Mouse (Mus musculus) liver, embryonic 16.5 days (tissue): Measurements from ENCODE around the gene Frmd8. TPM values are rescaled to one million over a fixed set of nuclear protein-coding genes. Genes with fewer than 3 reads are reported as not detected.

ENCODE experiments used
- ATAC-seq: fragments of 200-750 bp; cut with Nextera tagmentation; 2 replicates; pipeline ENCODE4 v1.8.0; 2017; ENCODE audit warnings: low read depth, mild to moderate bottlenecking, moderate number of reproducible peaks, moderate library complexity
- H3K27ac ChIP-seq: fragments of 300-500 bp; sonication (generic); 2 replicates; pipeline ENCODE4 v1.5.1; 2014; ENCODE audit warnings: mild to moderate bottlenecking, low read length
- H3K27me3 ChIP-seq: fragments of 300-500 bp; sonication (generic); 2 replicates; pipeline ENCODE4 v1.6.1; 2014; ENCODE audit warnings: low read depth, low read length, mixed read lengths; ENCODE audit not compliant: control insufficient read depth, insufficient read depth
- H3K36me3 ChIP-seq: fragments of 300-500 bp; sonication (generic); 2 replicates; pipeline ENCODE4 v1.6.1; 2014; ENCODE audit warnings: mild to moderate bottlenecking; ENCODE audit not compliant: control insufficient read depth, insufficient read depth
- H3K4me1 ChIP-seq: fragments of 300-500 bp; sonication (generic); 2 replicates; pipeline ENCODE4 v1.6.1; 2014; ENCODE audit warnings: low read depth, low read length, mixed read lengths; ENCODE audit not compliant: control insufficient read depth
- H3K4me2 ChIP-seq: fragments of 300-500 bp; sonication (generic); 2 replicates; pipeline ENCODE4 v1.6.1; 2014; ENCODE audit warnings: low read depth, low read length, mixed read lengths
- H3K4me3 ChIP-seq: fragments of 300-500 bp; sonication (generic); 2 replicates; pipeline ENCODE4 v1.5.1; 2014; ENCODE audit warnings: low read depth, mild to moderate bottlenecking, low read length
- H3K9ac ChIP-seq: fragments of 300-500 bp; sonication (generic); 2 replicates; pipeline ENCODE4 v1.6.1; 2014; ENCODE audit warnings: low read depth, low read length
- H3K9me3 ChIP-seq: fragments of 300-500 bp; sonication (generic); replicated peaks from 2 replicates; pipeline ENCODE4 v1.6.1; 2016; ENCODE audit warnings: low read length; ENCODE audit not compliant: control insufficient read depth
- WGBS: fragments of 180-500 bp; shearing (Covaris S2); extraction: QIAGEN DNeasy Blood & Tissue Kit; methylation state at CpG from one replicate; pipeline ENCODE4 v1.1.7; 2014; ENCODE audit not compliant: insufficient replicate concordance; 5-methylcytosine and 5-hydroxymethylcytosine counted together
- polyA plus RNA-seq: library from polyadenylated mRNA; unstranded; fragments of >200 nt; fragmentation: Nextera tagmentation; extraction: Ambion mirVana; gene quantifications from 2 replicates; pipeline ENCODE4 v1.2.1, GENCODE M21; 2015

The Frmd8 gene
- polyA plus RNA-seq, 1 experiment from 2014 or later: 13.9 TPM

DNA sequence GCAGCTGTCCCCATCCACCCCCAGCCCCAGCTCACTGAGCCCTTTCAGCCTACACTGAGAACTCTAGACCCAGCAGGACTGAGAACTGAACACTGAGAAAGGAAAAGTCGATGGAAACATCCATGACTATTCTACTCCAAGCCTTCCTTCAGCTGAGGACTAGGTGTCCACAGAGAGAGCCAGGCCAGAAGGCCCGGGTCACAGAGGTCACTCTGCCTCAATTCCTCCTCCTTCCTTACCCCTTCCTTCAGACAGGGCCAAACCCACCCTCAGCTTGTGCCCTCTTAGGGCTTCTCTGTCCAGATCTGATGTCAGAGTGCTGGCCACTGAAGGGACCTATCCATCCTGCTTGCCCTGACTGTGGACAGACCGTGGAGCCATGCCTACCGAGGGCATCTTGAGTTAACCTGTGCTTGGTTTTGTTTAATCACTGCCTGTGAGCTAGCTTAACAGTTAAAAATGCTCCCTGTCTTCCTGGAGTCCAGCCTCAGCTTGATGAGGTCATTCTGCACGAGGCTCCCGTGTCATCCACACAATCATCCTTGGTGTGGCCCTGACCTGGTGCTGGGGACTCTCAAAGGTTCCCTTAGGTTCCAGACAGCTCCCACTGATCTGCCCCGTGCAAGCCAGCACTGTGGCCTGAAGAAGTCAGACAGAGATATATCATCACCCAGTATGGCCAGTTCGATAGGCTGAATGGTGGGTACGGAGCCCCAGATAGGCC lies 64.1 kb downstream of the Frmd8 start:
- H3K4me2 ChIP-seq: no peak overlapping the region
- no peak for ATAC-seq
- no peak overlapping the region for H3K4me3 ChIP-seq
- peaks cover 30% of the 10 kb centered on the region for H3K4me1 ChIP-seq
- no peaks in the 10 kb centered on the region for H3K27me3 ChIP-seq
- no peaks in the 10 kb centered on the region for H3K9me3 ChIP-seq
- H3K36me3 ChIP-seq: no peaks in the 10 kb centered on the region
- 61% methylated on average over 9 of the region's 9 CpGs for WGBS
- H3K27ac ChIP-seq: peak overlapping the region; percentile 27; the same call in 1 of the 2 replicates
- H3K9ac ChIP-seq: no peak overlapping the region

- no peak overlapping the region for H3K4me3 ChIP-seq
- no peaks in the 10 kb centered on the region for H3K9me3 ChIP-seq
- H3K36me3 ChIP-seq: no peaks in the 10 kb centered on the region
- no peak overlapping the region for H3K9ac ChIP-seq
- WGBS: 53% methylated on average over 11 of the region's 11 CpGs
- ATAC-seq: peak; percentile 35; the same call in 1 of the 2 replicates
- peaks cover 34% of the 10 kb centered on the region for H3K4me1 ChIP-seq
- no peak overlapping the region for H3K4me2 ChIP-seq
- H3K27me3 ChIP-seq: no peaks in the 10 kb centered on the region
- H3K27ac ChIP-seq: peak overlapping the region; percentile 27; the same call in 1 of the 2 replicates
These were observed 64.8 kb downstream of the Frmd8 start for GRCm38 (mm10) chr19:5810103-5810839.

GRCm38 (mm10) chr19:5809712-5810089 lies 65.4 kb downstream of the Frmd8 start:
- Histone ChIP-seq H3K4me2 (no peak overlapping the region), H3K27me3 (no peaks in the 10 kb centered on the region), H3K4me1 (peaks cover 38% of the 10 kb centered on the region), H3K27ac (0 out of 2 replicates have a peak overlapping the region, but pooled peaks have one; percentile 36), H3K4me3 (no peak overlapping the region), H3K9ac (no peak overlapping the region), H3K9me3 (no peaks in the 10 kb centered on the region), H3K36me3 (no peaks in the 10 kb centered on the region)
- ATAC-seq: no peak
- 72% methylated on average over 7 of the region's 7 CpGs for WGBS

DNA sequence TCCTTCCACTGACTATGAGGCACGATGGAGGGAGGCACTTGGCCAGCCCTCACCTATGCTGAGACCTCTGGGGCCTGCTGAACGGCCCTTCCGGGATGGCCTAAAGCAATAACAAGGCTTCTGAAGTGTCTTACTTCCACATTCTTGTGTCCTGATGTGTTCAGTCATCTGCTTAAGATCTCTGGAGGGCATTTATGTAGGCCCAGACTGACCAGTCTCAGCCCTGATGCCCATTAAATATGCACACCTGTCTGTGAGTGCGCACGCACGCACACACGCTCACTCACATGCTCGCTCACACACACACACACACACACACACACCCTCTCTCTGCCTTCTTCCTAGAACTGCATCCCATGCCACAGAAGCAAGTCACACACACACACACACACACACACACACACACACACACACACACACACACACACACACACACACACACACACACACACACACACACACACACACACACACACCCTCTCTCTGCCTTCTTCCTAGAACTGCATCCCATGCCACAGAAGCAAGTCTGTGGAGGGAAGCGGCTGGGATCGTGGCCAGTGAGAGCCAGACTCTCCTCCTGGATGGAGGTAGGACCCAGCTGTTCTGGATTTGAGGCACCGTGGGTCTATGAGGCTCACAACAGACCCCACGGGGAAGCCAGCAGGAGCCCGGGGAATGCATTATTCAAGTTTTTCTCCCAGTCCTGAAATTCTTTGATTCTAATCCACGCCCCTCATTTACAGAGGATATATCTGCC lies 65.9 kb downstream of the Frmd8 start:
- no peaks in the 10 kb centered on the region for H3K27me3 ChIP-seq
- no peaks in the 10 kb centered on the region for H3K36me3 ChIP-seq
- H3K9me3 ChIP-seq: no peaks in the 10 kb centered on the region
- ATAC-seq: no peak
- H3K27ac ChIP-seq: peak overlapping the region; percentile 16; the same call in 1 of the 2 replicates
- H3K4me3 ChIP-seq: no peak overlapping the region
- no peak overlapping the region for H3K4me2 ChIP-seq
- H3K4me1 ChIP-seq: peaks cover 44% of the 10 kb centered on the region
- WGBS: 79% methylated on average over 14 of the region's 14 CpGs
- no peak overlapping the region for H3K9ac ChIP-seq

DNA sequence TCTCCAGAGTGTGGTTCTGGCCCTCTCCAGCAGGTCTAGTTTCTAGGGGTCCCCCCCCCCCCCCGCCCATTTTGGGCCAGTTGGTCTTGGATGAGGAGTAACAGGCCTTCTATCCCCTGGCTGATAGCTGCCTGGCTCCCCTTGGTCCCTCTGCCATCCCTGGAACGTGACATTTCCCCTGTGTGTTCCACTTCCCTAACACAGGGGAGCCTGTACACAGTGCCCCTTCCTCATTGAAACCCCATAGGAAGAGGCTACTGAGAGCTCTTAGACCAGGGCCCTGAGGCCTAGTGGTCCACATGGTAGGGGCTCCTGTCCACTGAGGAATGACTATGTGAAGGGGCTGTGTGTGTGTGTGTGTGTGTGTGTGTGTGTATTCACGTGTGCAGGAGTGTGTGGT lies 67.3 kb downstream of the Frmd8 start:
- no peak overlapping the region for H3K4me3 ChIP-seq

DNA sequence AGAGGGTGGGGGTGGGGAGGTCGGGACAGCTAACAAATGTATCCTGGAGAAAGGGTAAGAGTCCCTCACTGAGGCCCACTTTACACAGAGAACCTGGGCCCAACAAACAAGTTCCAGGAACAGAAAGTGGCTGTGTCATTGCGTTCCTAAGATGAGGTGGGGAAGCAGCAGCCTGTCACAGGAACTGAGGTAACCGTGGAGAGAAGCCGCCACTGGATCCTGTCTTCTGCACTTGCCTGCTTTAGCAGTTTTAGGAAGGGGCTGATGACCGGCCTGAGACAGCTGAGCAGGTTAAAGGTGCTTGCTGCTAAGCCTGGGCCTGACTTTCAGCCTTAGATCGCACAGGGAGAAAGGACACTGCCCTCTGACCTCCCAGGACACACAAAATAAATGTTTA lies 68.3 kb downstream of the Frmd8 start:
- Histone ChIP-seq H3K9ac (peak overlapping the region; percentile 40), H3K4me2 (peak overlapping the region; percentile 48), H3K27ac (peak overlapping the region; percentile 86), H3K36me3 (no peaks in the 10 kb centered on the region), H3K27me3 (no peaks in the 10 kb centered on the region), H3K4me1 (peaks cover 46% of the 10 kb centered on the region), H3K4me3 (peak overlapping the region; percentile 2; the same call in 1 of the 2 replicates), H3K9me3 (no peaks in the 10 kb centered on the region)
- 16% methylated on average over 6 of the region's 6 CpGs for WGBS
- no peak for ATAC-seq

More for the DNA sequence above, 67.3 kb downstream of the Frmd8 start:
- H3K27me3 ChIP-seq: no peaks in the 10 kb centered on the region
- H3K36me3 ChIP-seq: no peaks in the 10 kb centered on the region
- ATAC-seq: no peak
- H3K9me3 ChIP-seq: no peaks in the 10 kb centered on the region
- no peak overlapping the region for H3K4me2 ChIP-seq
- WGBS: 50% methylated on average over 3 of the region's 3 CpGs
- H3K9ac ChIP-seq: no peak overlapping the region
- H3K4me1 ChIP-seq: peaks cover 49% of the 10 kb centered on the region
- H3K27ac ChIP-seq: peak overlapping the region; percentile 86

DNA sequence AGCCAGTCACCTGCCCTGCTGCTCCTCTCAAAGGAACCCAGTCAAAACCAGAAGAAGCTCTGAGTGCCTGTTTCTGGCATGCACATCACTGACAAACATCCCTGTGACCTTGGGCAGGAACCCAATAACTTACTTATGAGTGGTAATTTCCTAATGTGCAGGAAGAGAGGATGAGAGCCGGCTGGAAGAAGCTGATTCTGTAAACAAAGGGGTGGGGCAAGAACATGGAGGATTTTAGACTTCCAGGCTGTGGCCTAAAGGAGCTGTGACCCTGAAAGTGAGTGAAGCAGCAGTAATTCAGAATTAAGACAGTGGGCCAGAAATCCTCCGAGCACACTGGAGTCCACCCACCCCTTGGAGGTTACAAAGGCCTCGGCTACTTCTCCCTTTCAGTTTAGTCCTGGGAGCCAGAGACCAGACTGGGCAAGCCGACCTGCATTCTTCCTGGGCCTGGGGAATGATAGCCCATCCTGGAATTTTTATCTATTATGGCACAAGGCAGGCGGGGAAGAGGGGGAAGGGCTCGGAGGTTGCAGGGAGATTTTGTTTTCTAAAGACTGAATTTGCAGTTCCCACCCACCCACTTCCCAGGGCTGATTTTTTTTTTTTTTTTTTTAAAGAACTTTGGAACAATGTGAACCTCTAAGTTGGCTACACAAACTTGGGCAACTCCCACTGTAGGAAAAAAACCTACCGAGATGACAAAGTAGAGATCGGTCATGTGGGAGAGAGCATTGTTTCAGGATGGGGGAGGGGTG lies 68.8 kb downstream of the Frmd8 start:
- WGBS: 14% methylated on average over 8 of the region's 8 CpGs
- H3K9ac ChIP-seq: peak overlapping the region; percentile 40
- peaks cover 43% of the 10 kb centered on the region for H3K4me1 ChIP-seq
- ATAC-seq: no peak
- no peaks in the 10 kb centered on the region for H3K27me3 ChIP-seq
- no peaks in the 10 kb centered on the region for H3K36me3 ChIP-seq
- H3K9me3 ChIP-seq: no peaks in the 10 kb centered on the region
- H3K4me3 ChIP-seq: peak overlapping the region; percentile 2; the same call in 1 of the 2 replicates
- H3K27ac ChIP-seq: peak overlapping the region; percentile 86
- H3K4me2 ChIP-seq: peak overlapping the region; percentile 48

GRCm38 (mm10) chr19:5804371-5804899 lies 70.6 kb downstream of the Frmd8 start:
- H3K4me2 ChIP-seq: peak overlapping the region; percentile 85
- 37% methylated on average over 8 of the region's 8 CpGs for WGBS
- peaks cover 14% of the 10 kb centered on the region for H3K36me3 ChIP-seq
- peak overlapping the region; percentile 99 for H3K27ac ChIP-seq
- peak overlapping the region; percentile 73 for H3K4me3 ChIP-seq
- peaks cover 34% of the 10 kb centered on the region for H3K4me1 ChIP-seq
- H3K9ac ChIP-seq: peak overlapping the region; percentile 82
- ATAC-seq: no peak
- H3K9me3 ChIP-seq: no peaks in the 10 kb centered on the region
- no peaks in the 10 kb centered on the region for H3K27me3 ChIP-seq
